Mouse (Mus musculus) small intestine, adult 2 months (tissue): ENCODE data around the gene Cdyl2.

Source experiments
- CTCF ChIP-seq: fragments of 200-500 bp; IDR thresholded peaks from 2 replicates; pipeline ENCODE4 v1.5.1; 2012; ENCODE audit warnings: low read depth, mild to moderate bottlenecking, control low read depth, inconsistent platforms, low read length, moderate library complexity, mixed read lengths; ENCODE audit not compliant: insufficient replicate concordance, insufficient read length; ENCODE audit errors: extremely low read depth
- POLR2A ChIP-seq: fragments of 200-500 bp; IDR thresholded peaks from 2 replicates; pipeline ENCODE4 v1.6.1; 2012; ENCODE audit warnings: low read depth, mild to moderate bottlenecking, control low read depth, inconsistent platforms, low read length, moderate library complexity

- TF ChIP-seq CTCF (no peak), POLR2A (no peak)
These were observed 77.9 kb downstream of the Cdyl2 start for GRCm38 (mm10) chr8:116654881-116655280.
